Mouse (Mus musculus): ENCODE data around the gene Ptprj. TPM values are rescaled to one million over a fixed set of nuclear protein-coding genes. Genes with fewer than 3 reads are reported as not detected.

The Ptprj gene
- polyA plus RNA-seq, 1 experiment from 2014 or later = 3.0 TPM

DNA sequence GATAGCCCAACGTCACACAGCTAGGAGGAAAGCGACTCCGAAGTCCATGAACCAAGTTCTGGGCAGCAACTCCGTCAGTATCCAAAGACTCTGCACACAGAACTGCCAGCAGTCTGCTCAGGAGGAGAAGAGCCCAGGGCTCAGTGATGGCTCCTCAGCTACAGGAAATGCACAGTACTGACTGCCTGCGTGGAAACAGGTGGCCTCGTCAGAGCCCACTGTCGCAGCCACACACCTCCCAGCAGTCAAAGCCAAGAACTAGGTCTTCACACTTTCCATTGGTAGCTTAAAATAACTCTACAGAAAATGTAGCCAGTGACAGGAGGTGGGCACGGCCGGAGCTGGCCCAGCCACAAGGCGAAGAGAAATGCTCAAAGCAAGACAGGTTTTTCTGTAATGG, 10.2 kb downstream of the Ptprj start:
- WGBS = 89% methylated on average over 10 of the region's 10 CpGs
- Histone ChIP-seq H3K36me3 (replicated peaks; ENCODE audit: control insufficient read depth, insufficient read depth, low read depth, low read length) (no peaks in the 10 kb centered on the region), H3K4me1 (ENCODE audit: control insufficient read depth, insufficient read depth, low read length) (no peaks in the 10 kb centered on the region), H3K27me3 (ENCODE audit: control insufficient read depth, insufficient read depth, low read length) (no peaks in the 10 kb centered on the region), H3K4me2 (ENCODE audit: low read depth, low read length) (no peak overlapping the region), H3K4me3 (ENCODE audit: low read depth, low read length) (no peak overlapping the region), H3K27ac (replicated peaks; ENCODE audit: low read depth, low read length) (no peak overlapping the region), H3K9ac (replicated peaks; ENCODE audit: low read length) (no peak overlapping the region), H3K9me3 (replicated peaks; ENCODE audit: control insufficient read depth, low read length) (no peaks in the 10 kb centered on the region)
- ATAC-seq (replicated peaks; ENCODE audit: insufficient number of reproducible peaks, low FRiP score, low TSS enrichment, low read depth) (no peak), DNase-seq (ENCODE audit: low spot score) (no peak)

DNA sequence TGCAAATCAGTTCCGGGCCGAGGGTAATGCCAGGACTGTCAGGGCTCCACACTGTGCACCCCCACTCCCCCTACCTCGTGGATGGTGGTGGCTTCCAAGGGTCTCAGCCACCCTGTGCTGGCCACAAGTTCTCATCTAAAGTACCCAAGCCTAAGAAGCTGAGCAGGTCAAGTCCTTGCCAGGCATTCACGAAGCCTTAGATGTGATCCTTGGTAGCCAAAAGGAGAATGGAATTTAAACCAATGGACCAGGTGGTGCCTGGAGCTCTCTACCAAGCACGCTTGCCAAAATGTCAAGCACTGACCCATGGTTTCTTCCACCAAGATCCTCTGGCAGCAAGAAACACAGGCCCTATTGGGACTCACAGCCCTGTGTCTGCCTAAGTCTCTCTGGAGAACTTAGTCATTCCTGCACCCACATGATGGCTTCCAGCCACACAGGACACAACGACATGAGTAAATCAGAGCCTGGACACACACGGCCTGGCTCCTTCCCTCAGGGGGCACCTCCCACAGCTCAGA, 11.4 kb downstream of the Ptprj start:
- WGBS = 85% methylated on average over 7 of the region's 7 CpGs
- no peaks in the 10 kb centered on the region for H3K4me1 ChIP-seq (ENCODE audit: control insufficient read depth, insufficient read depth, low read length)
- H3K4me2 ChIP-seq (ENCODE audit: low read depth, low read length) = no peak overlapping the region
- no peaks in the 10 kb centered on the region for H3K36me3 ChIP-seq (replicated peaks; ENCODE audit: control insufficient read depth, insufficient read depth, low read depth, low read length)
- H3K27ac ChIP-seq (replicated peaks; ENCODE audit: low read depth, low read length) = no peak overlapping the region
- ATAC-seq (replicated peaks; ENCODE audit: insufficient number of reproducible peaks, low FRiP score, low TSS enrichment, low read depth) = no peak
- H3K9ac ChIP-seq (replicated peaks; ENCODE audit: low read length) = no peak overlapping the region
- no peaks in the 10 kb centered on the region for H3K27me3 ChIP-seq (ENCODE audit: control insufficient read depth, insufficient read depth, low read length)
- no peak overlapping the region for H3K4me3 ChIP-seq (ENCODE audit: low read depth, low read length)
- no peaks in the 10 kb centered on the region for H3K9me3 ChIP-seq (replicated peaks; ENCODE audit: control insufficient read depth, low read length)
- no peak for DNase-seq (ENCODE audit: low spot score)

DNA sequence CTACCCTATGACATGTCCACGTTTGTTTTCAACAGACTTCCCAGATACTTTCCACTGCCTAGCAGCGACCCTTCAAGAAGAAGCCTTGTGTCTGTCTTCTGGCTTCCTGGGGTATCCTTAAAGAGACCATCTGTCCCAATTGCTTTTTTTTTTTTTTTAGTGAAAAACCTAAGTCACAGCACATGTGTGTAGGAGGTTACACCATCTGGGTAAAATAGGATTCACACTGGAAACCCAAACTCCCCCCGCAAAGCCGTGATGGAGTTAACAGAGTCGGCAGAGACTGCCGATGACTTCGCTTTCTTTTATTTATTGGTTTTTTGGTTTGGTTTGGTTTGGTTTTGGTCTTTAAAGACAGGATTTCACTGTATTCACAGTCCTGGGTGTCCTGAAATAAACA, 12.4 kb downstream of the Ptprj start:
- H3K27me3 ChIP-seq (ENCODE audit: control insufficient read depth, insufficient read depth, low read length) = no peaks in the 10 kb centered on the region
- no peak overlapping the region for H3K27ac ChIP-seq (replicated peaks; ENCODE audit: low read depth, low read length)
- no peak overlapping the region for H3K9ac ChIP-seq (replicated peaks; ENCODE audit: low read length)
- H3K4me3 ChIP-seq (ENCODE audit: low read depth, low read length) = no peak overlapping the region
- no peak for DNase-seq (ENCODE audit: low spot score)
- no peak overlapping the region for H3K4me2 ChIP-seq (ENCODE audit: low read depth, low read length)
- H3K4me1 ChIP-seq (ENCODE audit: control insufficient read depth, insufficient read depth, low read length) = no peaks in the 10 kb centered on the region
- no peaks in the 10 kb centered on the region for H3K9me3 ChIP-seq (replicated peaks; ENCODE audit: control insufficient read depth, low read length)
- WGBS = 90% methylated on average over 7 of the region's 7 CpGs
- H3K36me3 ChIP-seq (replicated peaks; ENCODE audit: control insufficient read depth, insufficient read depth, low read depth, low read length) = no peaks in the 10 kb centered on the region
- ATAC-seq (replicated peaks; ENCODE audit: insufficient number of reproducible peaks, low FRiP score, low TSS enrichment, low read depth) = no peak

DNA sequence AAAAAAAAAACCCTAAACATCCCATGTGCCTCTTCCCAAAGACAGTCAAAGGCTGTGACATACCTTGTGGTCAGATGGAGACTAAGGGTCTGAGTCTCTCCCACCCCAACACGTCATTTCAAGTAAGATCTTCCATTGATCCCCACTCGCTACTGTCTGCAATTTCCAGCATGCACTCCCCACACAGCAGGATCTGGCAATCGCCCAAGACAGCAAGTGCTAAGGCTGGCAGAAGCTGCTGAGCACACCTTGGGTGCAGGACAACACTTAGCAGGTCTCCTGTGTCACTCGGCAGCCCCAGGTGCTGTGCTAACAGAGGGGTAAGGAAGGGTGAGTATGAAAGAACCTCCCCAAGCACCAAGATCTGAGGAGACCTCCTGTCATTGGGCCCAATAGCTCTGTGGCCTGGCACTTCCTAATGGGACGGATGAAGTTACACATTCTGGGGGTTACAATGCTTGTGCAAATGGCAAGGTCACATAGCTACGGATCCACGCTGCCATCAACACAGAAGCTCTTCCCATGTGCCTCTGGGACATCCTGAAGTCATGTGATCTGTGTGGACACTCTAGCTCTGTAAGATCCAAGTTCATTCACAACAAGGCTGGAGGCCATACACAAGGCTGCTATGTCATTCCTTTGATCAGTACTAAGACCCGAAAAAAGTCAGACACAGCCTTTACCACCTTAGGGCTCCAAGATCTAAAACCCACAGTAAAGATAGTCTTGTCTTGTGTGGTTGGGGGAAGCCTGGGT, 13.5 kb downstream of the Ptprj start:
- WGBS = 82% methylated on average over 8 of the region's 8 CpGs
- no peak overlapping the region for H3K9ac ChIP-seq (replicated peaks; ENCODE audit: low read length)
- H3K27ac ChIP-seq (replicated peaks; ENCODE audit: low read depth, low read length) = no peak overlapping the region
- no peak overlapping the region for H3K4me2 ChIP-seq (ENCODE audit: low read depth, low read length)
- DNase-seq (ENCODE audit: low spot score) (no peak), ATAC-seq (replicated peaks; ENCODE audit: insufficient number of reproducible peaks, low FRiP score, low TSS enrichment, low read depth) (no peak)
- no peaks in the 10 kb centered on the region for H3K27me3 ChIP-seq (ENCODE audit: control insufficient read depth, insufficient read depth, low read length)
- H3K4me1 ChIP-seq (ENCODE audit: control insufficient read depth, insufficient read depth, low read length) = no peaks in the 10 kb centered on the region
- no peak overlapping the region for H3K4me3 ChIP-seq (ENCODE audit: low read depth, low read length)
- no peaks in the 10 kb centered on the region for H3K9me3 ChIP-seq (replicated peaks; ENCODE audit: control insufficient read depth, low read length)
- H3K36me3 ChIP-seq (replicated peaks; ENCODE audit: control insufficient read depth, insufficient read depth, low read depth, low read length) = no peaks in the 10 kb centered on the region

DNA sequence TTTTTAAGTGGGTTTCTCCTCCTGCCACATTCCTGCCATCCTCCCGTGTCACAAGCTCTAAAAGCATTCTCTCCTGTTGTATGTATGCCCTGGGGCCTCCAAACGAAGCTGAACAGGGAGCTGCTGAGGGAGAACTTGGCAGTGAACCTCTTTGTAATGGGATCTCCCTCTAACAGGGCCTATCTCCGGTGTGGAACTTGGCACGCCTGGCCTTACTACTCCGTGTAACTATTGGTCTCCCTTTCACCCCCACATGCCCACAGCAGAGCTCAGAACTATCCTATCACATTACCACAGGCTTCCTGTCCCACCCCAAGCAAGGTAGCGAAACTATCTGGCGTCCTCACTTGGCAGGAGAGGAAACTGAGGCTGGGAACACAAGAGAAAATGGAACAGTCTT, 14.4 kb downstream of the Ptprj start:
- Histone ChIP-seq H3K9me3 (replicated peaks; ENCODE audit: control insufficient read depth, low read length) (no peaks in the 10 kb centered on the region), H3K27me3 (ENCODE audit: control insufficient read depth, insufficient read depth, low read length) (no peaks in the 10 kb centered on the region), H3K4me2 (ENCODE audit: low read depth, low read length) (no peak overlapping the region), H3K4me1 (ENCODE audit: control insufficient read depth, insufficient read depth, low read length) (no peaks in the 10 kb centered on the region), H3K36me3 (replicated peaks; ENCODE audit: control insufficient read depth, insufficient read depth, low read depth, low read length) (no peaks in the 10 kb centered on the region), H3K4me3 (ENCODE audit: low read depth, low read length) (no peak overlapping the region), H3K9ac (replicated peaks; ENCODE audit: low read length) (no peak overlapping the region), H3K27ac (replicated peaks; ENCODE audit: low read depth, low read length) (no peak overlapping the region)
- 68% methylated on average over 7 of the region's 7 CpGs for WGBS
- DNase-seq (ENCODE audit: low spot score) = no peak
- no peak for ATAC-seq (replicated peaks; ENCODE audit: insufficient number of reproducible peaks, low FRiP score, low TSS enrichment, low read depth)

GRCm38 (mm10) chr2:90565192-90565929, 15.1 kb downstream of the Ptprj start:
- H3K9ac ChIP-seq (replicated peaks; ENCODE audit: low read length) = no peak overlapping the region
- H3K36me3 ChIP-seq (replicated peaks; ENCODE audit: control insufficient read depth, insufficient read depth, low read depth, low read length) = no peaks in the 10 kb centered on the region
- H3K27me3 ChIP-seq (ENCODE audit: control insufficient read depth, insufficient read depth, low read length) = no peaks in the 10 kb centered on the region
- ATAC-seq (replicated peaks; ENCODE audit: insufficient number of reproducible peaks, low FRiP score, low TSS enrichment, low read depth) (no peak), DNase-seq (ENCODE audit: low spot score) (no peak)
- no peak overlapping the region for H3K4me2 ChIP-seq (ENCODE audit: low read depth, low read length)
- H3K27ac ChIP-seq (replicated peaks; ENCODE audit: low read depth, low read length) = no peak overlapping the region
- no peaks in the 10 kb centered on the region for H3K4me1 ChIP-seq (ENCODE audit: control insufficient read depth, insufficient read depth, low read length)
- WGBS = 97% methylated on average over 7 of the region's 7 CpGs
- H3K4me3 ChIP-seq (ENCODE audit: low read depth, low read length) = no peak overlapping the region
- H3K9me3 ChIP-seq (replicated peaks; ENCODE audit: control insufficient read depth, low read length) = no peaks in the 10 kb centered on the region

- Histone ChIP-seq H3K9me3 (replicated peaks; ENCODE audit: control insufficient read depth, low read length) (no peaks in the 10 kb centered on the region), H3K4me1 (ENCODE audit: control insufficient read depth, insufficient read depth, low read length) (no peaks in the 10 kb centered on the region), H3K36me3 (replicated peaks; ENCODE audit: control insufficient read depth, insufficient read depth, low read depth, low read length) (no peaks in the 10 kb centered on the region), H3K27me3 (ENCODE audit: control insufficient read depth, insufficient read depth, low read length) (no peaks in the 10 kb centered on the region), H3K27ac (replicated peaks; ENCODE audit: low read depth, low read length) (no peak overlapping the region), H3K4me3 (ENCODE audit: low read depth, low read length) (no peak overlapping the region), H3K9ac (replicated peaks; ENCODE audit: low read length) (no peak overlapping the region), H3K4me2 (ENCODE audit: low read depth, low read length) (no peak overlapping the region)
- whole genome bisulfite sequencing = 85% methylated on average over 8 of the region's 8 CpGs
- DNase-seq (ENCODE audit: low spot score) (no peak), ATAC-seq (replicated peaks; ENCODE audit: insufficient number of reproducible peaks, low FRiP score, low TSS enrichment, low read depth) (no peak)
These were observed 15.9 kb downstream of the Ptprj start for GRCm38 (mm10) chr2:90564552-90564951.

DNA sequence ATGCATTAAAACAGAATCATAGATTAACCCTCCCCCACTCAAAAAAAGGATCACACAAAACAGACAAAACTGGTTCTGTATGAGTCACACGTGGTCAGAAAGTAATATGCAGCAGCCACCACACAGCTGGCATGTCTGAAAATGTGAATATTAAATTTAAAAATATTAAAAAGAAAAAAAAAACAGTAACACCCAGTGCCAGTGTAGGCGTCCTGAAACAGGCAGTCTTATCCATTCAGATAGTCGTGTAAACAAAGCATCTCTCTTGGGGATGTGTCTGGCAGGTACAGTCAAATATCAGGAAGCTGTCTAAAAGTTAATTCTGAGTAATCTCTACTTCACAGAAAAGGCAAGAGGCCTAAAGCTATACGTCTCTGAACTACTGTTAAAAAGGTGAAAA, 17.3 kb downstream of the Ptprj start:
- 78% methylated on average over 4 of the region's 4 CpGs for WGBS
- ATAC-seq (replicated peaks; ENCODE audit: insufficient number of reproducible peaks, low FRiP score, low TSS enrichment, low read depth) = no peak
- Histone ChIP-seq H3K4me2 (ENCODE audit: low read depth, low read length) (no peak overlapping the region), H3K9ac (replicated peaks; ENCODE audit: low read length) (no peak overlapping the region), H3K9me3 (replicated peaks; ENCODE audit: control insufficient read depth, low read length) (no peaks in the 10 kb centered on the region), H3K27ac (replicated peaks; ENCODE audit: low read depth, low read length) (no peak overlapping the region), H3K36me3 (replicated peaks; ENCODE audit: control insufficient read depth, insufficient read depth, low read depth, low read length) (no peaks in the 10 kb centered on the region), H3K4me3 (ENCODE audit: low read depth, low read length) (no peak overlapping the region), H3K27me3 (ENCODE audit: control insufficient read depth, insufficient read depth, low read length) (no peaks in the 10 kb centered on the region), H3K4me1 (ENCODE audit: control insufficient read depth, insufficient read depth, low read length) (no peaks in the 10 kb centered on the region)
- no peak for DNase-seq (ENCODE audit: low spot score)

All from embryonic facial prominence, embryonic 11.5 days (tissue).